Mouse (Mus musculus) gastrocnemius, adult 8-10 months (tissue): ENCODE data around the gene Ptprb. TPM values are rescaled to one million over a fixed set of nuclear protein-coding genes. Genes with fewer than 3 reads are reported as not detected.

Experiments
- DNase-seq, 2 experiments: peaks; one replicate each; pipeline ENCODE4 v3.0.0; 2022; ENCODE audit warnings: low spot score in 2 of 2
- total RNA-seq, 4 experiments: library from RNA; stranded (reverse); gene quantifications; 2 replicates each; pipeline ENCODE4 v1.2.4; 2022

Gene Ptprb
- total RNA-seq, 4 experiments from 2014 or later = 16.5 to 22.8 (median 20.0) TPM

DNA sequence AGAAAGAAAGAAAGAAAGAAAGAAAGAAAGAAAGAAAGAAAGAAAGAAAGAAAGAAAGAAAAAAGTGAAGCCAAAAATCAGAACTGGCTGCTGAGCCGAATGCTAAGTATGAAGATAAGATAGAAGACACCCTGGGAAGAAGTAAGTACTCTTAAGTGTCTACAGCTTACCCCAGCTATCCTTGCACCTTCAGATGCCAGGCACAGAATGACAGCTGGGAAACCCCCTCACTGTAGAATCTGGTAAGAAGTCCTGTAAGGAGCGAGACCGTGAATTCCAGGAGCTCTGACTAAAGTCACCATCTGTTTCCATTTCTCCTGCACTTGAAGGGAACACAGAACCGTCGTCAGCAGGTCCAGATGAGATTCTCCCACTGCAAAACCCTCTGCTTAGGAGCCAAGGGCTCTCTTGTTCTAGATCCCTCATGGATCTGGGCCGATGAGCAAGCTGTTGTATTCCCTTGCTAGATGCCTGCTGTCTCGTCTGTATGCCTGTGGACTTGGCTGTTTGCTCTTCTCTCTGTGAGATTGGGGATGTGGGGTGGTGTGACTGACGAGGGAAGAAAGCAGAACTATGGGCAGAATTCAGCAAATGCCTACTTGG, 15.9 kb downstream of the Ptprb start:
- DNase-seq = no peak

DNA sequence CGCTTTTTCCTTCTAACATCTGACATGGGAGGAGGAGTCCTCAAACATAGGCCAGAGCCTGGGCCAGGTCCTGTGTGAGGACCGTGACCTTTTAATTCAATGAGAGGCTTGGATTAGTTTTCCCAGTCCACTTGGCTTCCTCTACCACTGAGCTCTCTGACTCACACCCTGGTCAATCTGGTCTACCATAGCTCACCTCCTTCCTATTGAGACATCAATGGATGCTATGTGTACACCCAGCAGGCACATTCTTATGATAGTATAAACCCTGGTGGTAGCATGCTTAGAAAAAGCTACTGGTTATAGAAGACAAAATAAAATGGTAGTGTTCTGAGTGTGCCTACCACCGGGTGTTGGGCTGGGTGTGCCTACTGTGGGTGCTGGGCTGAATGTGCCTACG, 21.1 kb downstream of the Ptprb start:
- no peak for DNase-seq

DNA sequence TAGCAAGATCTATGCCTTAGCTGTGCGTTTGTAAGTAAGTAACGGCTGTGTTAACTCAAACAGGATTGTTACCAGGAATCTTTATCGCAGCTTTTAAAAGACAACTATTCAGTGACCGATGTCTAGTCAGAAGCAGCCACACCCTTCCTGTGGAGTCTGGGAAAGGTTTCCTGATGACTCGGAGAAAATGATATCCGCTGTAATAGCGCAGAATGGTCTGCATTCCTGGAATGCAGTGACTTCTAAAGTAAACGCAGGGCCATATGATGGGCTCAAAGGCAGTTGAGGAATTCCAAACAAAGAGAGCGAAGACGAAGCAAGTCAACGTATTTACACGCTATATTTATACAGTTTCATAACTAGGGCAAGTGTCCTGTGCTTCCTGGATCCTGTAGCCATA, 22.5 kb downstream of the Ptprb start:
- no peak for DNase-seq

DNA sequence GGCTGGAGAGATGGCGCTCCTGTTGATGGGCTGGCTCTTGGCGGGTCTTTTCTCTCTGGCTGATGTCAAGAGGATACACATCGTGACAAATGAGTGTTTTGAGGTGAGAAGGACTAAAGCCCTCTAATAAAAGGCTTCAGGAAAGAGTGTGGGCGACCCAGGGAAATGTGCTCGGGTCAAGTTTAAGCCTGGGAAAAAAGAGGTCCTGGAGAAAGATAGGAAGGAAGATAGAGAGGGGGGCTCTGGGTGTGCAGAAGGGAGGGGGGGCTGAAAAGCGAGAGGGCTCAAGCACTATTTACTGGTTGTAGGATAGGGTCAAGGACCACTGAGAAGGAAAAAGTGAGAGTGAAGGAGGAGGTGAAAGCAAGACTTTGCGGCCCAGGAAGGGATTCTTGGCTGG, 25.5 kb downstream of the Ptprb start:
- no peak for DNase-seq

DNA sequence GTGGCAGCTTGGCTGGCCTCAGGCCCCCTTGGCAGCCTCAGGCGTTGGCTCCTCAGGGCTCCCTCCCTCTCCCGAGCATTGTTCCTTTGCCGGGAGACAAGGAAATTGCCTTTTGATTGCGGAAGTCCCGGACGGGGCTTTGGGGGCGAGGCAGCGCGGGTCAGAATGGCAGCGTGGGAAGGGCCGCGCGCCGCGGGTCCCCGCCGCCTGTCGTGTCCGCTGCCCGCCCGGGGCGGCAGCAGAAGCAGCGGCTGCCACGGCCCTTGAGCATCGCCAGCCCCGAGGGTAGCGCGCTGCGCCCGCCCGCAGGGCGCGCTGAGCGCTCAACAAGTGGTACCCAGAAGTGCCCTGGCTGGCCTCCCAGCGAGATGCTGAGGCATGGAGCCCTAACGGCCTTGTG, 25.9 kb downstream of the Ptprb start:
- DNase-seq = peak in 1 of 2 experiments; percentile 12

DNA sequence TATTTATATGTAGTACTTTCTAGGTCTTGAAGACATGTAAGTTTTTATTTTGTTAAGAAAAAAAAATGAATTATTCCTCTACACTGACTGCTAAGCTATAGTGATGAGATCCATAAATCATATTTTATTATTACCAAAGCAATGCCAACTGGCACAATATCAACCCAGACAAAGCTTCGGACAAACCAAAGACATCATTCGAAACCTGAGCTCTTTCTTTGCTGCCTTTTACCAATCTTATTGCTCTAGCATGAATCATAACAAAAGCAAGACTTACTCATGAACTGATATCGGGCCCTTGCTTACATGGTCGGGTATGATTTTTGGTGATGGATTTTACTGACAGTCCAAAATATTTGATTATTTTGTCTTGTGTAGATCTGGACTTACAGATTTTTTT, 29.0 kb downstream of the Ptprb start:
- no peak for DNase-seq

DNA sequence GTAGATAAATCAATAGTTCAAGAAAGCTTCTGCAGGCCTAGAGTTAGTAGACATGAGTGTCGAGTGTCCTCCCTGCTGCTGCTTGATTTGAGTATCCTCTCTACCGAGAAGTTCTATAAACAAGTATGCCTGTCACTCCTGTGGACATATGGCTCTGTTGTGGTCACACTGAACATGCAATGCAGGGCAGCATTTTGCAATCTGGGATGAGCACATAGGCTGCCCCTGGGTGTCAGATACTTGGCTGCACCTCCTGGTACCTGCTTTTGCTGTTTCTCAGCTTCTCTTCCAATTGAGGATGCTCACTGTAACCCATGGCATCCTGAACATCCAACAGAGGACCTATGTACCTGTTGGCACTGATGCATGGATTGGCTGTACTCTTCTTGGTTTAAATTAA, 34.1 kb downstream of the Ptprb start:
- DNase-seq = no peak

DNA sequence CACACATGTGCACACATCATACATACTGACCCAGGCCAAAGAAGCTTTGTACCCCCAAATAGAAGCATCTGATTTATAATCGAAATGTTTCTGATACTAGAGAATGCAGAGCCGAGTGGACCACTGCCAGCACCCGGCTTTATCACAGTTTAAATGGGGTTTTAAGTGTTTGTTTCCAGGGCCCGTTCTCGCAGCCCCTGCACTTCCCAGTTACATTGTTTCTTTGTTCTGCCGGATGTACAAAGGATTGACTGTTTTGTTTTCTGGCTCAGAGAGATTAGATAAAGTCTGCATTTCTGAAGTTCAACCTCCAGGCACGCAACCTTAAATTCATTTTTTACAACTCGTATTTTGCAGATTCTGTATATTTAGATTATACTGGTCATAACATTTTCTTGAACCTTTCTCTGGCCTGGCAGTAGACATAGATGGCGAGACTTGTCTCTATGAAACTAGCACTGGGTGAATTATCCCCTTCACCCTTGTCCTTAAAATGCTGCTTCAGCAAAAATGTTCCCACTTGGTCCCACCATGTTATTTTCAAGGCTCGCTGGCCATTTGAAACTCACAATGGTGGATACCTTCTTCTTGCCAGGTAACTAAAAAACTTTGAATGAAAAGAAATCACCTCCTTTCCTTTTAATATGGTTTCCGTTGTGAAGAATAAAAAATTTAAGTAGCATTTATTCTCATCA, 35.3 kb downstream of the Ptprb start:
- no peak for DNase-seq

DNA sequence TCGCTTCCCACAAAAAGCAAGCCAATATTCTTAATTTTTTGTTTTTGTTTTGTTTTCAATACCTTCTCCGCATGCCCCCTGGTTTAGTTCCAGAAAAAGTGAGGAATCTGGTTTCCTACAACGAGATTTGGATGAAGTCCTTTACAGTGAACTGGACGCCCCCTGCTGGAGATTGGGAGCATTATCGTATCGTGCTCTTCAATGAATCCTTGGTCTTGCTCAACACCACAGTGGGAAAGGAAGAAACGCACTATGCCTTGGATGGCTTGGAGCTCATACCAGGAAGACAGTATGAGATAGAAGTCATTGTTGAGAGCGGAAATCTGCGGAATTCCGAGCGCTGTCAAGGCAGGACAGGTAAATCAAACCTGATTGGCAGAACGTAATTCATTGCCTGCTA, 43.9 kb downstream of the Ptprb start:
- DNase-seq = peak; percentile 13 to 29

DNA sequence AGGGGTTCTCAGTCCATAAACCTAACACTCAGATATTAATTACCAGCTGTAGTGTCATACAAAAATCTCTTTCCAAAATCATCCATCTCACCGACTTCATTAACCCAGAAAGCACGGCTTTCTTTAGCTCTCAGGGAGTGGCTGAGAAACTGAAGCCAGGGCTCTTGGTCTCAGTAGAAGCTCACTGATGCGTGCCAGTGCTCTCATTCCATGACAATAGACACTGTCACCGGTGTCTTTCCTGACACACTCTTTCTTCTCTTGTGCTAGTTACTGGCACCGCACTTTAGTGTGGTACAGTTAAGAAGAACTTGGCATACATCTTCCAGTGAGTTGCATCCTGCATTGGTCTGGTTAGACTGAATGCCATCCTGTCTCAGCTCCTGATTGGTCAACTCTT, 53.8 kb downstream of the Ptprb start:
- DNase-seq = no peak

DNA sequence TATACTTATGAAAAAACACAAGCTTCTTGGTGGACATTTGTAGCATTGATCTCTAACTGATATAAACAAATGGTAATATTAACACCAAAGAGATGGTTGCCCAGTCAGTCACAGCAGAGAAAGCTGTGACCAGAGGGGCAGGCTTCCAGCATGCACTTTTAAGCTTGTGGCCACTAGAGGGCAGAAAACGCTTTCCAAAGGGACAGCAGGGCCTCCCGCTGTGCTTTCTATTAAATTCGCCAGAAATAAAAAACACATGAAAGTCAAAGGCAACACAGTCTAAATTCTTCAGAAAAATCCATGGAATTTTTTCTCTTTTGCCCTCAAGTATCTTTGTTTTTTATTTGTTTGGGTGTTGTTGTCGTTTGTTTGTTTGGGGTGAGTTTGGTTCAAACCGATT, 55.1 kb downstream of the Ptprb start:
- peak in 1 of 2 experiments; percentile 21 for DNase-seq

DNA sequence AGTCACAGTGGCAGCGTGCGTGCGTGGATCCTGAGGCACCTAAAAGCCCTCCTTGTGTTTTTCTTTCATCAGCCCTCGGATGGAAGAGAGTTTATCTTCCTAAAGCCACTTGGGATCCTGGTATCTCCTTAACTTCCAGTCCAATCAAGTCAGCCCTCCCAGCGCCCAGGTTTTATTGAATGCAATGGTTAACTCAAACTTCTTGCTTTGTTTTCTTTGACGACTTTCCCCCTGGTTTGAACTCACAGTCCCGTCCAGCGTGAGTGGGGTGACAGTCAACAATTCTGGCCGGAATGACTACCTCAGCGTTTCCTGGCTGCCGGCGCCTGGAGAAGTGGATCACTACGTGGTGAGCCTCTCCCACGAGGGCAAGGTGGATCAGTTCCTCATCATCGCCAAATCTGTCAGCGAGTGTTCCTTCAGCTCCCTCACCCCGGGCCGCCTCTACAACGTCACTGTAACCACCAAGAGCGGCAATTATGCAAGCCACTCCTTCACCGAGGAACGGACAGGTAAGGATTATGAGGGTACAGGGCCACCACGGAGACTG, 55.7 kb downstream of the Ptprb start:
- DNase-seq = no peak

DNA sequence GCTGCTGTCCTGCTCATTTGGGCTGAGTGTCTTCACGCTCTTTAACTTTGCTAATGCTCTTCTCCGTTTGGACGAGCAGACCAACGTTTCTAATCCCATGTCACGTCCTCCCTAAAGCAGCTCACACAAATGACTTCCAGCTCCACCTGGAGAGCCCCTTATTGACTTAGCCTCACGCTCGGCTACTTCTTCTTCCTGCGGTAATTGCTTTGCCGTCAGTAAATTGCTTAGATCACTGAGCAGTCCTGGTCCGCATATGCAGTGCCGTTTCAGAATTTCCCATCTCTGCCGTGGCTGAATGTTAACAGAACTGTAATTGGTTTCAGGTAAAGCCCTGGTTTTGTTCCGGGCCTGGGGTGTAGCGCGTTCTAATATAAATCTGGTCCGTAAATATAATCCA, 58.3 kb downstream of the Ptprb start:
- no peak for DNase-seq

DNA sequence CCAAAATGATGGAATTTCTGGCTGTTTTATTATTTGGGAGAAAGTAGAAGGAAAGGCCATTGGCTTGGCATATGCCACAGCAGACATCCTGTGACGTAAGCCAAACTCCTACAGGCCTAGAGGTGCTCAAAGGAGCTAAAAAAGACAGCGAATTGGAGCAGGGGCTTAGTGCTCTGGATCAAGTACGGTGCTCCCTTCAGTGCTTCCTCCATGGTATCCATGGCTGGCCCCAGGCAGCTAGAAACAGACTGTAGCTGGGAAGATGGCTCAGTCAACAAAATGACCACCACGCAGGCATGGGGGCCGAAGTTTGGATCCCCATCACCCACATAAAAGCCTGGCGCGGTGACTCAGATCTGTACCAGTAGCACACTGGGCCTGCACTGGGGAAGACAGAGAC, 58.8 kb downstream of the Ptprb start:
- no peak for DNase-seq

DNA sequence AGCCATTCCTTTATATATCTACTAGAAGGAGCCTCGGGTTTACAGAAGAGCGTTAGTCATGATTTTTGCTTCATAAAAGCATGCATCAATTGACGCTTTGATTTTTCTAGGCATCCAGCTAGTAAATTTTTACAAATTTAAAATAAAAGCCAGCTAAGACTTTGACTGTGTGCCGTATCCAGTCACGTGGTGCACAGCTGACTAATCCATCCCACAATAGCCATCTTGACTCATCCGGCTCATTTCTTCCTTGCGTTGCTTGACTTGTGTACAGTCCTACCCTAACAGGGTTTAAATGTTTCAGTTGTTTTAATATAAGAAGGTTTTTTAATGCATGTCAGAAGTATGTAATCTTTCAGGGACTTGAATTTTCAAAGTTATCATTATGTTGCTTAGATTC, 60.0 kb downstream of the Ptprb start:
- no peak for DNase-seq

DNA sequence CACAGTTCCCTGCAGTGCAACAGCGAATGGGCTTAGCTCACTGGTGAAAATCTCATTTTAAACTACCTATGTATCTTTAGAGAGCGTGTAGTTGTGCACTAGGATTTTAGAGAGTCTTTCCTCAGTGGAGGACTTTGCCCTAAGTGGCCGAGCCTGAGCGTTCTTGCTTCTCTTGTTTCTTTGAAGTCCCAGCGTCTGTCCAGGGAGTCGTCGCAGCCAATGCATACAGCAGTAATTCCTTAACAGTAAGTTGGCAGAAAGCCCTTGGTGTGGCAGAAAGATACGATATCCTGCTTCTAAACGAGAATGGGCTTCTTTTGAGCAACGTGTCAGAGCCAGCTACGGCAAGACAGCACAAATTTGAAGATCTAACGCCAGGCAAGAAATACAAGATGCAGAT, 65.9 kb downstream of the Ptprb start:
- no peak for DNase-seq

DNA sequence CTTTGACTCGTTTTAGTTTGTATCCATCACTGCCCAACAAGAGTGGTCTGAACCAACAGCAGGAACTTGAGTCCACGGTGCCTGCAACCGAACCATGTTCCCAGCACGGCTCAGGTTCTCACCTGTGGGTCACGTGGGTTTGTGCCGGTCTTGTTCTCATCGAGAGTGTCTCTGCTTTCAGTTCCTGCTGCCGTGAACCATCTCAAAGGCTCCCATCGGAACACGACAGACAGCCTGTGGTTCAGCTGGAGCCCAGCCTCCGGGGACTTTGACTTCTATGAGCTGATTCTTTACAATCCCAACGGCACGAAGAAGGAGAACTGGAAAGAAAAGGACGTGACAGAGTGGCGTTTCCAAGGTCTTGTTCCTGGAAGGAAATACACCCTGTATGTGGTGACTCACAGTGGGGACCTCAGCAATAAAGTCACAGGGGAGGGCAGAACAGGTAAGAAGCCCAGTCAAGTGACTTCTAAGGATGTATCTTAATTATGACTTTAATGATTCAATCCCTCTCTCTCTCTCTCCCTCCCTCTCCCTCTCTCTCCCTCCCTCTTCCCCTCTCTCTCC, 71.4 kb downstream of the Ptprb start:
- no peak for DNase-seq

DNA sequence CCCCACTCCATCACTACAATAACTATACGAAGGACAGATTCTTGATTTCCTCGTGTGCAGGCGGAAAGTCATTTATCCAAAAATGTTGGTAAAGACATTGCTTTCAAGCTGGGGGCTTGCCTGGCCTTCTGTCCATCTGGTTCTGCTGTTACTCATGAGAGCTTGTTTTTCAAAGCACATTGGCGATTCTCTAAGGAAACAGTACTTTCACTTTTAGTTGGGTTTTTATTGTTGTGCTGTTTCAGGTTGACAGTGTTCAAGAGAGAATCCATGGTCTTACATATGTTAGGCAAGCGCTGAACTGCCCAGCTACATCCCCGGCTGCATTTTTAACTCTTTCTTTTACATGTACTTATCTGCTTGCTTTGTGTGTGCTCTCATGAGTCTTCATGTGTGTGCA, 73.7 kb downstream of the Ptprb start:
- no peak for DNase-seq

DNA sequence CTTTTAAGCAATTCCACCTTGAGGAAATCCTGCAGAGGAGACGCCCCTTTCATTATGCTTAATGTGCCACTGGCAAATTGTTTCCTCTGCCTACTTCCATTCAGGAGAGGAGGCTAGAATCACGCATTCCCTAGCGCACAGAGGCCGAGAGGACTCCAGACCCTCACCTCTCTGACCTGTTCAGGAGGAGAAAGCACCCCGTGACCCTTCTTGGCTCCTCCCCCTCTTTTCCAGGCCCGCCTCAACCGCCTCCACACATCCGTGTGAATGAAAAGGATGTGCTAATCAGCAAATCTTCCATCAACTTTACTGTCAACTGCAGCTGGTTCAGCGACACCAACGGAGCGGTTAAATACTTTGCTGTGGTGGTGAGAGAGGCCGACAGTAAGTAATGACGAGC, 75.2 kb downstream of the Ptprb start:
- DNase-seq = no peak

DNA sequence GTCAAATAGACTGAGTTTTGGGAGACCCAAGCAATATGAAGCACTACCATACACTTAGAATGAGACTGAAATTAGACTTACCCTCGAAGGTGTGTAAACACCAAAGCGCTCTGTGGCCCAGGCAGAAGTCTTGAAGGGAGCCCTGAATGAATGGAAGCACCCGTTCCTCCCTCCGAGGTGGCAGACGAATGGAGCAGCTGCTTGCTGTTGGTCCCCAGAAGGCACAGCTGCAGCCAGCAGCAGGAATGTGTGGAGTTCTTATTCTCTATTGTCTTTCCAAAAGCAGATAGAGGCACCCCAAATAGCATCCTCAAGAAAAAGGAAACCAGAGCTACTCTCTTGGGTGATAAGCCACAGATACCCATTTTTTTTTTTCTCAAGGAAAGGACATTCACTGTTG, 79.0 kb downstream of the Ptprb start:
- DNase-seq = no peak

DNA sequence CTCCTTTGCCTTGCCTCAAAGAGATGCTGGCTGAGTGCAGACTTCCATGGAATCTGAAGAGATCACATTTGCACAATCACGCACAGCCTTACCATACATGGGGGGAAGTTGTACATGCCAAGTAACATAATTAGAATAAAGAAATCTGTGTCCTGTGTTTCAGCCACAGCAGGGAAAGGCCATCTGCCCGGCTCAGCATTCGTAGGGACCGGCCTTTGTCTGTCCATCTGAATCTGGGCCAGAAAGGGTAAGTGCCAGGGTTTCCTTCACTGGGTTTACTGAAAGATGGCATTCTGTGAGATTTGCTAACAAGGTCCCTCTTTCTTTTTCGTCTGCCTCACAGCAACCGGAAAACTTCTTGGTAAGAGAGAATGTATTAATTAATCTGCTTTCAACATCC, 86.9 kb downstream of the Ptprb start:
- DNase-seq = no peak

DNA sequence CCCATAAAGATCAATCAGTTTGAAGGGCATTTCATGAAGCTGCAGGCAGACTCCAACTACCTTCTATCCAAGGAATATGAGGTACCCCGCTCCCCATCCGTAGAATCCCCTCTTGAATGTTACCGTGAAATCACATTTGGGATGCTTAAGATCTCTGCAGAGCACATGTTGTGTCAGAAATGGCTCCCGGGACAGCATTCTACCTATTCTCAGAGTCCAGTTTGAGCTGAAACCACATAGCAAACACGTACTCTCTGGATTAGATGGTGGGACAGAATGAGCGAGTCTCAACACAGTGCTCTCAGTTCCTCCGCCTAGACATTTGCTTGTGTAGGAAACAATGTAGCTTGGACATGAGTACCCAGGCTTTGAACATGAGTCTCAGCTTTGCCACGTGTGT, 87.3 kb downstream of the Ptprb start:
- DNase-seq = no peak

DNA sequence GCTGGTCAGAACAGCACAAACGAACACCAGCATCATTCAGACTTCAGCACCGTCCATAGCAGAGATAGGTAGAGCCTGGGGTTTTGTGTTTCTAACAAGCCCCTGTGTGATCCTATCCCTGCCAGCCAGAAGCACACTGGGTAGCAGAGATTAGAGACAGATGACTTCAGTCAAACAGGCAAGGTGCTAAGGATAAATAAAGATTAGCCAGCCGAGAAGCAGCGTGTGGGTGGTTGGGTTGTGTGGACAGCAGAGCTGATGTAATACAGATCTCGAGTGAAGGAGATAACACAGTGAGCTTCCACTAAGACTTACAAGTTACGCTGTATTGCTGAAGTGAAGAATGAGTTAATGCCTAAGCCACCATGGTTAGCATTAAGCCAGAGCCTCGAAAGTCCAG, 89.4 kb downstream of the Ptprb start:
- no peak for DNase-seq
